Mouse (Mus musculus): ENCODE data around the gene Gapt. TPM values are rescaled to one million over a fixed set of nuclear protein-coding genes. Genes with fewer than 3 reads are reported as not detected.
"Not testable (repeated sequence)": the region's sequence is repeated elsewhere in the genome, so short reads cannot be mapped to it uniquely, and the experiment has no call there.

Gapt gene
- total and polyA plus RNA-seq, 3 experiments: 0.18 to 0.39 TPM; not detected in 1

GRCm38 (mm10) chr13:110392631-110393030, 35.6 kb upstream of the Gapt start:
- no peak for DNase-seq
- no peaks in the 10 kb centered on the region for H3K79me2 ChIP-seq (replicated peaks; ENCODE audit: control insufficient read depth, insufficient read depth, low read length)
- intact Hi-C loops (cut with DNase I): loop anchor here (1.0 kb wide), 2 partner anchors 576 to 846 kb away; no protein-coding TSS in a partner anchor
- no peaks in the 10 kb centered on the region for H3K27me3 ChIP-seq (ENCODE audit: control insufficient read depth, insufficient read depth, low read length)
- TF ChIP-seq POLR2A (IDR thresholded peaks at IDR 0.05; ENCODE audit: insufficient read depth, low read depth, low read length) (no peak), CTCF (IDR thresholded peaks at IDR 0.05) (no peak), EP300 (IDR thresholded peaks at IDR 0.05; ENCODE audit: insufficient read depth, low read depth, low read length) (no peak)
- no peak overlapping the region for H3K4me3 ChIP-seq
- no peak overlapping the region for H3K27ac ChIP-seq
- H3K4me1 ChIP-seq (ENCODE audit: control insufficient read depth, insufficient read depth, low read length): peaks cover 2% of the 10 kb centered on the region; the same call in 1 of the 2 replicates
- H3K36me3 ChIP-seq (ENCODE audit: control insufficient read depth, insufficient read depth, low read length): peaks cover 4% of the 10 kb centered on the region
- WGBS: 36% methylated on average over 3 of the region's 3 CpGs
- H3K9ac ChIP-seq (ENCODE audit: low read depth, low read length): no peak overlapping the region

DNA sequence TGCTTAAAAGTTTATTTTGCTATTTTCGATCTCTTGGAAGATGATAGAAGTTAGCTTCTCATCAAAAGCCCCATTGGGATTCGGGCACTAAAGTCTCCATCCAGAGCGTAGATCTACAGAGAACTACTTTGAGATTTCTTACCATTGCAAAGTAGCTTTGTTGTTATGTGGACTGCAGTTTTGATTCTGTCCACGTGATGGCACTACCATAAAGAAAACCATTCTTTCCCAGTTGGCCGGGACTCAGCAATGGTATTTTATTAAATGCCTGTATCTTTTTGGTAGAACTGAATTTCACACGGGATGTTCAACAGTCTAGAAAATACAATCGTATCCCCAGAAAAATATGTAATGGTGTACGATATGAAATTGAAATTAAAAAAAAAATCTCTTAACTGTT, 35.2 kb upstream of the Gapt start:
- H3K27ac ChIP-seq: no peak overlapping the region
- DNase-seq: peak; percentile 39 to 52

GRCm38 (mm10) chr13:110384514-110384913, 27.5 kb upstream of the Gapt start:
- 55% methylated on average over 6 of the region's 6 CpGs for WGBS
- H3K9ac ChIP-seq (ENCODE audit: low read depth, low read length): no peak overlapping the region
- no peaks in the 10 kb centered on the region for H3K4me1 ChIP-seq (ENCODE audit: control insufficient read depth, insufficient read depth, low read length)
- TF ChIP-seq EP300 (IDR thresholded peaks at IDR 0.05; ENCODE audit: insufficient read depth, low read depth, low read length) (no peak), CTCF (IDR thresholded peaks at IDR 0.05) (no peak), POLR2A (IDR thresholded peaks at IDR 0.05; ENCODE audit: insufficient read depth, low read depth, low read length) (no peak)
- H3K27me3 ChIP-seq (ENCODE audit: control insufficient read depth, insufficient read depth, low read length): no peaks in the 10 kb centered on the region
- H3K79me2 ChIP-seq (replicated peaks; ENCODE audit: control insufficient read depth, insufficient read depth, low read length): no peaks in the 10 kb centered on the region
- H3K4me3 ChIP-seq: no peak overlapping the region
- no peak overlapping the region for H3K27ac ChIP-seq
- intact Hi-C loops (cut with DNase I): loop anchor here (5.0 kb wide), 1 partner anchor 1358 kb away; no protein-coding TSS in a partner anchor
- no peak for DNase-seq
- no peaks in the 10 kb centered on the region for H3K36me3 ChIP-seq (ENCODE audit: control insufficient read depth, insufficient read depth, low read length)

More for the DNA sequence above, 35.2 kb upstream of the Gapt start:
- Histone ChIP-seq H3K36me3 (ENCODE audit: control insufficient read depth, insufficient read depth, low read length) (peaks cover 4% of the 10 kb centered on the region; the same call in 1 of the 2 replicates), H3K9ac (ENCODE audit: low read depth, low read length) (no peak overlapping the region), H3K4me1 (ENCODE audit: control insufficient read depth, insufficient read depth, low read length) (peaks cover 2% of the 10 kb centered on the region; the same call in 1 of the 2 replicates), H3K79me2 (replicated peaks; ENCODE audit: control insufficient read depth, insufficient read depth, low read length) (no peaks in the 10 kb centered on the region), H3K4me3 (no peak overlapping the region), H3K27me3 (ENCODE audit: control insufficient read depth, insufficient read depth, low read length) (no peaks in the 10 kb centered on the region)
- WGBS: 9% methylated on average over 8 of the region's 8 CpGs
- TF ChIP-seq EP300 (IDR thresholded peaks at IDR 0.05; ENCODE audit: insufficient read depth, low read depth, low read length) (no peak), CTCF (IDR thresholded peaks at IDR 0.05) (peak; percentile 92)
- intact Hi-C loops (cut with DNase I): loop anchor here (1.0 kb wide), 2 partner anchors 576 to 846 kb away; no protein-coding TSS in a partner anchor

DNA sequence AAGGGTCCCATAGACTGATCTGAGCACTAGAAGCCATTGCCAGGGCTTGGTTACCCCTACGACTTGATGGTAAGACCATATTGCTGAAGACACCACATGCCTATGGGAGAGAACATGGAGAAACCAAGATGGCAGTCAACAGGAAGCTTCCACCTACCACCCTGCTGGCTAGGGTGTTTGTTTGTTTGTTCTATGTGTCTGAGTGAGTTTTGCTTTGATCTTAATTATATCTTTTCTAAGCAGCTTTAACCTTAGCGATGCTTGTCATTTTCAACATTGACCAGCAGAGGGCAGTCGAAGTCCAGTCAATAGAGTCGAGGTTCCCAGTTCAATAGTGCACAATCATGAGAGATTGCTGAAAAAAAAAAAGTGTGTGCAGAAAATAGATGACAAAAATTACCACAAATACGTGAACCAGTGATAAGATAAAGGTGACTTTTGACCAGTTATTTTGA, 25.5 kb upstream of the Gapt start:
- DNase-seq: no peak
- Histone ChIP-seq H3K27ac (no peak overlapping the region), H3K36me3 (ENCODE audit: control insufficient read depth, insufficient read depth, low read length) (no peaks in the 10 kb centered on the region), H3K9ac (ENCODE audit: low read depth, low read length) (no peak overlapping the region), H3K79me2 (replicated peaks; ENCODE audit: control insufficient read depth, insufficient read depth, low read length) (no peaks in the 10 kb centered on the region), H3K4me3 (no peak overlapping the region), H3K4me1 (ENCODE audit: control insufficient read depth, insufficient read depth, low read length) (no peaks in the 10 kb centered on the region), H3K27me3 (ENCODE audit: control insufficient read depth, insufficient read depth, low read length) (no peaks in the 10 kb centered on the region)
- intact Hi-C loops (cut with DNase I): loop anchor here (2.0 to 5.0 kb wide), 3 partner anchors 856 to 1360 kb away; no protein-coding TSS in a partner anchor
- WGBS: 18% methylated on average over 5 of the region's 5 CpGs
- TF ChIP-seq EP300 (IDR thresholded peaks at IDR 0.05; ENCODE audit: insufficient read depth, low read depth, low read length): no peak
- TF ChIP-seq POLR2A (IDR thresholded peaks at IDR 0.05; ENCODE audit: insufficient read depth, low read depth, low read length): no peak
- TF ChIP-seq CTCF (IDR thresholded peaks at IDR 0.05): peak; percentile 85

- H3K4me1 ChIP-seq (ENCODE audit: control insufficient read depth, insufficient read depth, low read length): no peaks in the 10 kb centered on the region
- H3K79me2 ChIP-seq (replicated peaks; ENCODE audit: control insufficient read depth, insufficient read depth, low read length): no peaks in the 10 kb centered on the region
- H3K4me3 ChIP-seq: no peak overlapping the region
- intact Hi-C loops (cut with DNase I): loop anchor here (10.0 kb wide), 1 partner anchor 445 kb away; no protein-coding TSS in a partner anchor
- 95% methylated on average over 1 of the region's 1 CpGs for WGBS
- no peak overlapping the region for H3K27ac ChIP-seq
- TF ChIP-seq CTCF (IDR thresholded peaks at IDR 0.05) (no peak), POLR2A (IDR thresholded peaks at IDR 0.05; ENCODE audit: insufficient read depth, low read depth, low read length) (no peak), EP300 (IDR thresholded peaks at IDR 0.05; ENCODE audit: insufficient read depth, low read depth, low read length) (no peak)
- H3K27me3 ChIP-seq (ENCODE audit: control insufficient read depth, insufficient read depth, low read length): no peaks in the 10 kb centered on the region
- no peak overlapping the region for H3K9ac ChIP-seq (ENCODE audit: low read depth, low read length)
- H3K36me3 ChIP-seq (ENCODE audit: control insufficient read depth, insufficient read depth, low read length): no peaks in the 10 kb centered on the region
- DNase-seq: no peak
Observed at GRCm38 (mm10) chr13:110369673-110370072, 12.7 kb upstream of the Gapt start.

DNA sequence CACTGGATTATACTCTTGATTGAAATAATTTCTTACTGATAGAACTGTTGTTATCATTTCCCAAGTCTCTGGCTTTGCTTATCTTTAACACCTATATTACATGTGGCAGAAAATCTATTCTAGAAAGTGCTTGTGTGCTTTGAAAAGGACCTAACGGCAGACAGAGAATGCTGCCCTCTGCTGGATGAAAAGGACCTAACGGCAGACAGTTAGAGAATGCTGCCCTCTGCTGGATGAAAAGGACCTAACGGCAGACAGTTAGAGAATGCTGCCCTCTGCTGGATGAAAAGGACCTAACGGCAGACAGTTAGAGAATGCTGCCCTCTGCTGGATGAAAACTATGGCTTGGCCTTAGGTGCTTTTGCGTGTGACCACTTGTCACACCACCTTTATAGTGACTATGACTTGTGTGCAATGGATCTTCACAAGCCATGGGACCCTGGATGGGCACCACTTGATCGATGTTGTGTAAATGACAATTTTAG, 11.6 kb upstream of the Gapt start:
- not testable (repeated sequence) for H3K9ac ChIP-seq (ENCODE audit: low read depth, low read length); H3K79me2 ChIP-seq (replicated peaks; ENCODE audit: control insufficient read depth, insufficient read depth, low read length); H3K36me3 ChIP-seq (ENCODE audit: control insufficient read depth, insufficient read depth, low read length); H3K27ac ChIP-seq; H3K4me3 ChIP-seq; H3K27me3 ChIP-seq (ENCODE audit: control insufficient read depth, insufficient read depth, low read length); H3K4me1 ChIP-seq (ENCODE audit: control insufficient read depth, insufficient read depth, low read length)
- TF ChIP-seq EP300 (IDR thresholded peaks at IDR 0.05; ENCODE audit: insufficient read depth, low read depth, low read length) (peak; percentile 92), CTCF (IDR thresholded peaks at IDR 0.05) (peak; percentile 87)
- intact Hi-C loops (cut with DNase I): loop anchor here (1.0 to 10.0 kb wide), 2 partner anchors 306 to 444 kb away; no protein-coding TSS in a partner anchor
- DNase-seq: peak; percentile 47 to 58
- 25% methylated on average over 6 of the region's 6 CpGs for WGBS
